Mouse (Mus musculus): ENCODE measurements around the gene Psmd7.

- TF ChIP-seq MAFK (IDR thresholded peaks at IDR 0.05; ENCODE audit: borderline replicate concordance, low read depth, low read length), result no peak
- TF ChIP-seq CTCF (IDR thresholded peaks at IDR 0.05 in 2 of 3, conservative IDR thresholded peaks at IDR 0.05 in 1 of 3; ENCODE audit: control insufficient read depth in 1 of 3, insufficient read depth in 1 of 3, low read depth in 2 of 3, low read length in 3 of 3, poor library complexity in 1 of 3, severe bottlenecking in 1 of 3), result no peak
- TF ChIP-seq USF2 (IDR thresholded peaks at IDR 0.05; ENCODE audit: borderline replicate concordance in 1 of 2, insufficient read depth in 1 of 2, low read depth in 1 of 2, low read length in 2 of 2), result no peak
- no peak for TF ChIP-seq USF1 (IDR thresholded peaks at IDR 0.05; ENCODE audit: low read depth, low read length)
- TF ChIP-seq HCFC1 (IDR thresholded peaks at IDR 0.05; ENCODE audit: low read depth, low read length), result no peak
- no peak for TF ChIP-seq ZC3H11A (IDR thresholded peaks at IDR 0.05; ENCODE audit: low read depth, low read length)
- TF ChIP-seq TBP (IDR thresholded peaks at IDR 0.05; ENCODE audit: low read depth, low read length), result no peak
- TF ChIP-seq GABPA (IDR thresholded peaks at IDR 0.05; ENCODE audit: low read depth, low read length), result no peak
- no peak for TF ChIP-seq MYC (IDR thresholded peaks at IDR 0.05; ENCODE audit: low read depth, low read length)
- no peak for TF ChIP-seq MEF2A (IDR thresholded peaks at IDR 0.05; ENCODE audit: extremely low read depth, insufficient replicate concordance, low read depth, low read length, poor library complexity, severe bottlenecking)
- TF ChIP-seq CHD1 (IDR thresholded peaks at IDR 0.05; ENCODE audit: low read depth, low read length), result no peak
- TF ChIP-seq EP300 (IDR thresholded peaks at IDR 0.05; ENCODE audit: low read depth in 1 of 2, low read length in 2 of 2), result no peak
These were observed 22.6 kb upstream of the Psmd7 start for GRCm38 (mm10) chr8:107610845-107611244.
